Mouse (Mus musculus): ENCODE data around the gene Slc46a1.

The Slc46a1 gene

GRCm38 (mm10) chr11:78502909-78503650 is 37.6 kb downstream of the Slc46a1 start, which contains the start of gene Sebox:
TSS of gene Sebox (plus strand) at chr11:78503447.
- DNase-seq (ENCODE audit: low read depth): no peak

- no peak for DNase-seq (ENCODE audit: low read depth)
Measured at GRCm38 (mm10) chr11:78505430-78505829, 39.9 kb downstream of the Slc46a1 start.

- DNase-seq (ENCODE audit: low read depth): peak; percentile 65
Measured at GRCm38 (mm10) chr11:78509148-78509547, 43.7 kb downstream of the Slc46a1 start.

DNA sequence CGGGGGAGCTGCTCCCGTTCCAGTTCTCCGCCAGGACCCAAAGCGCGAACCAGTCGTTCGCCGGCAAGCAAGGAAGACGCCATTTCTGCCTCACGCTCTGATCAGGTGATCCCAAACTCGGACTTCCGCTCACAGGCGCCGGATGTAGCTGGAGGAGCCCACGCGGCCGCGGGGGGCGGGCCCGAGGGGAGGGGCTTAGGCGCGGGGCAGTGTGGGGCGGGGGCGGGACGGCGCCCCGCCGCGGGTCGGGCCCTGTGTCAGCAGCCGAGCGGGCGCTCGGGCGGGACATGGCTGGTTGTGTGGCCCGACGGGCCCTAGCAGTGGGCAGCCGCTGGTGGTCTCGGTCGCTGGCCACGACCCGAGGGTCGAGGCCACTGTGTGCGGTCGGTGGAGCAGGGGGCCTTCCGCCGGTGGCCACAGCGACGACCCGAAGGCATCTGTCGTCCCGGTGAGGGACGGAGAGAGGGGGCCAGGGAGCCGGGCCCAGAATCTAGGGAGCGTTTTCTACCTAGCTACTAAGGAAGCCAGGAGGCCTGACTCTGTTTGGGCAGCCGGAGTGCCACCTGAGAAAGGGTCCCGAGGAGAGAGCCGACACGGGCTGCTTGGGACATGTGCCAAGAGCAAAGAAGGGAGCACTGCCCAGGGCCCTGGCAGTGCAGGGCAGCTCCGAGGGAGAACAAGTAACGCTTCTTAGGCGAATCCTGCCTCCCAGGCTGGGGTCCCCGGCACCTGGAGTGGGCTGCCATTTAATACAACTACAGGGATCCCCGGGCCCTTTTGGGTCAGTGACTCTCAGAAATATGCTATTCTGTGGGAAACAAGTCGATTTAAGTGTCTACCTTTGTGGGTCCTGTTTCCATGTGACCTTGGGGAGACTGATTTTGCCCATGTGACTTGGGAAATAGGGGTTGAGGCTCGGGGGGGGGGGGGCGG is 46.8 kb downstream of the Slc46a1 start, which contains the start of the genes Tmem199 and Poldip2:
Gene Tmem199, minus strand, starts transcription at position 148 of the 933 bp plus-strand sequence.
Gene Poldip2, plus strand, starts transcription at position 169 of the 933 bp plus-strand sequence.
- peak; percentile 96 for DNase-seq (ENCODE audit: low read depth)

DNA sequence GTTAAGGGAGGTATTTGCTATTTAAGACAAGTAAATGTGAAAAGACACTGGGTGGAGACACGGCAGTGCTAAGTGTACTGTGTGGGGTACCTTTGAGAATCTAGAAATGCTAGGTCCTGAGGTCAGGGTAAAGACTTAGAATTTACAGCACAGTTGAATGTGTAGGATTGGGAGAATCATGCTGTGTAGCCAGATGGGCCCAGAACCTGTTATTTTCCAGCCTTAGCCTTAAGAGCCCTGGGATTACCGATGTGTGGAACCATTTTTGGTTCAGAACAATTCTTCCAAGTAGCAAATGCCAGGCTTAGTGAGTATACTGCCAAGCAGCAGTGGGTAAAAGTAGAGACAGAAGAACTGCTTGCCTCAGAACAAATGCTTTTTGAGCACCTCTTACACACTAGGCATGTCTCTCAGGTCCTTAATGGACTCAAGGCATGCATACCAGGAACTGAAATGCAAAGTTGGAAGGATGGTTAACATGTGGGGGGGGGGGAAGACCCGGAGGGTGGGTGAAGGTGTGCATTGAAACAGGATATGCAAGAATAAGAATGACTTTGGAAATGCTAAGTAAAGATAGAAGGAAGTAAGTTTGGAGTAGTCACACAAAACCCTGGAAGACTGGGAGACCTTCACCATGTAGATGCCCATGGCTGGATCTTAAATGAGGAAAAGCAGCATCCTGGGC is 47.8 kb downstream of the Slc46a1 start:
- no peak for DNase-seq (ENCODE audit: low read depth)

GRCm38 (mm10) chr11:78515549-78516325 is 50.2 kb downstream of the Slc46a1 start:
- peak; percentile 66 for DNase-seq (ENCODE audit: low read depth)

- DNase-seq (ENCODE audit: low read depth): no peak
Measured at GRCm38 (mm10) chr11:78518931-78519330, 53.4 kb downstream of the Slc46a1 start.
